24 mouse cellular contexts compared by ENCODE assay signal in genomic region chr14:26448581-26448980, GRCm38 (mm10).
DNase-seq lines count a peak whose midpoint lies in the region; ATAC-seq lines count a peak whose summit lies in the region.
"Had no signal": no experiment of that assay in that cellular context is flagged by ENCODE, and none has a peak within 500 bp of the region (broad histone marks: within the 10 kb centered on the region; RNA-seq: fewer than 3 reads in every experiment).

No protein-coding gene starts in this region.

- WGBS in heart, embryonic 14.5 days = 42% methylated on average over 4 of the region's 4 CpGs

- no peak for DNase-seq in frontal cortex, postnatal 14 days (ENCODE audit: low spot score in 2 of 2)
- DNase-seq in heart, postnatal 4 days = no peak
- DNase-seq in retina, postnatal 1 day = peak; percentile 45
- no peak for DNase-seq in retina, embryonic 14.5 days (ENCODE audit: low spot score)
- peak; percentile 17 for DNase-seq in telencephalon, adult 2 months (ENCODE audit: low read depth, low spot score)
- DNase-seq: adrenal gland, postnatal 14 days; cerebellum, adult 2 months; kidney, adult 18-20 months; kidney, postnatal 25 days; liver; lung, embryonic 14.5 days; lung, postnatal 14 days; spleen, adult 18-20 months; thymus, adult 18-20 months; thymus, postnatal 36 days had no signal

- H3K9me3 ChIP-seq in heart, embryonic 14.5 days (ENCODE audit: control insufficient read depth, low read length) = no peaks in the 10 kb centered on the region
- H3K9me3 ChIP-seq: kidney, embryonic 15.5 days; liver, embryonic 15.5 days; midbrain, embryonic 15.5 days had no signal

- 0 out of 2 replicates have a peak overlapping the region, but pooled peaks have one; percentile 16 for H3K4me2 ChIP-seq in heart, embryonic 14.5 days (ENCODE audit: low read length)
- H3K4me2 ChIP-seq: heart, embryonic 11.5 days; kidney, embryonic 15.5 days; liver, embryonic 15.5 days; lung, embryonic 14.5 days; midbrain, embryonic 15.5 days had no signal

- H3K27me3 ChIP-seq in heart, embryonic 14.5 days (ENCODE audit: control insufficient read depth, insufficient read depth, low read length) = no peaks in the 10 kb centered on the region
- H3K27me3 ChIP-seq: kidney, embryonic 15.5 days; liver, embryonic 15.5 days; midbrain, embryonic 15.5 days had no signal

- H3K9ac ChIP-seq in heart, embryonic 14.5 days (ENCODE audit: low read length) = no peak overlapping the region
- H3K9ac ChIP-seq: kidney, embryonic 15.5 days; liver, embryonic 15.5 days; lung, embryonic 14.5 days; midbrain, embryonic 15.5 days had no signal

- H3K36me3 ChIP-seq in heart, embryonic 14.5 days (ENCODE audit: control insufficient read depth, insufficient read depth, low read length) = peaks cover 3% of the 10 kb centered on the region; the same call in 1 of the 2 replicates
- H3K36me3 ChIP-seq: midbrain, embryonic 15.5 days had no signal

- no peak overlapping the region for H3K27ac ChIP-seq in heart, embryonic 14.5 days (replicated peaks in 1 of 2; ENCODE audit: control insufficient read depth in 1 of 2, insufficient read depth in 1 of 2, low read depth in 2 of 2, low read length in 2 of 2)
- H3K27ac ChIP-seq: kidney, embryonic 15.5 days; liver, embryonic 15.5 days; midbrain, embryonic 15.5 days had no signal

- H3K4me1 ChIP-seq in heart, embryonic 14.5 days (ENCODE audit: control insufficient read depth in 2 of 2, insufficient read depth in 2 of 2, low read length in 2 of 2) = peaks cover 6 to 23% of the 10 kb centered on the region in 2 experiments
- H3K4me1 ChIP-seq: kidney, embryonic 15.5 days had no signal

- H3K4me3 ChIP-seq in heart, embryonic 14.5 days (ENCODE audit: control insufficient read depth in 1 of 2, insufficient read depth in 1 of 2, low read depth in 1 of 2, low read length in 2 of 2) = no peak overlapping the region
- H3K4me3 ChIP-seq: kidney, embryonic 15.5 days; liver, embryonic 15.5 days; midbrain, embryonic 15.5 days had no signal

- ATAC-seq in frontal cortex, adult (ENCODE audit: low TSS enrichment) = peak; percentile 82
- no peak for ATAC-seq in heart, embryonic 14.5 days (ENCODE audit: insufficient number of reproducible peaks, insufficient read depth, low FRiP score, low read depth)
- ATAC-seq: CD4-positive, CD25-positive, alpha-beta regulatory T cell, adult 4 months; forebrain, embryonic 16.5 days; hindbrain, embryonic 16.5 days; midbrain, embryonic 15.5 days had no signal

Comparison
In these comparisons a context has a peak if more than half of its experiments do, and no peak if none do; other contexts are left out.
1. DNase-seq: peak in retina, postnatal 1 day (single experiment) and telencephalon, adult 2 months (single experiment); none in frontal cortex, postnatal 14 days (0 of 2), heart, postnatal 4 days (single experiment) and retina, embryonic 14.5 days (single experiment).